Mouse (Mus musculus): Measurements from ENCODE around the gene Serpina1e. TPM values are rescaled to one million over a fixed set of nuclear protein-coding genes. Genes with fewer than 3 reads are reported as not detected.

The Serpina1e gene
- total and polyA plus RNA-seq, 2 experiments from 2014 or later = 0.34 to 8.4 TPM

DNA sequence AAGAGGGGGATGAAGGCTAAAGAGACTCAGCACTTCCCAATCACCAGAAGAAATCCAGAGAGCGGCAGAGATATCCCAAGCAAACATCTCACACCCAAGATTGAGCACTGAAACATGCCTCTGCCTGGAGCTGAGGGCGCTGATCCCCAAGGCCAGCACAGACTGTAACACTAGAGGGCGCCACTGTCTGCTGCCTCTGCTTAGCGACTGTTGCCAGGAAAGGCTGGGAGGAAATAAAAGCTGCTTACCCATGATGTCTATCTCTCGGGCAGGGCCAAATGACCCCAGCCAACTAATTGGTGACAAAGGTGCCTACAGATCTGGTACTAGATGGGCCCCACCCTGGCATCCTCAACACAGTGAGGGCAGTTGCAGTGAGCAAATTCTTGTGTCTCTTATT lies 19.1 kb upstream of the Serpina1e start:
- Histone ChIP-seq H3K27me3 (ENCODE audit: control insufficient read depth, insufficient read depth, low read length) (no peaks in the 10 kb centered on the region), H3K27ac (ENCODE audit: low read depth) (no peak overlapping the region), H3K9me3 (replicated peaks; ENCODE audit: control insufficient read depth, low read length) (no peaks in the 10 kb centered on the region), H3K36me3 (replicated peaks; ENCODE audit: control insufficient read depth, insufficient read depth, low read length) (no peaks in the 10 kb centered on the region), H3K4me2 (ENCODE audit: low read depth, low read length) (no peak overlapping the region), H3K4me1 (ENCODE audit: control insufficient read depth, insufficient read depth) (no peaks in the 10 kb centered on the region), H3K4me3 (ENCODE audit: low read depth, low read length) (no peak overlapping the region), H3K9ac (replicated peaks; ENCODE audit: low read depth, low read length) (no peak overlapping the region)
- no peak for TF ChIP-seq EP300 (IDR thresholded peaks at IDR 0.05; ENCODE audit: low read depth)
- peak; percentile 55 for TF ChIP-seq CTCF (IDR thresholded peaks at IDR 0.05; ENCODE audit: low read depth)
- no peak for DNase-seq (ENCODE audit: low spot score)
- no peak; the same call in 1 of the 2 replicates for ATAC-seq (ENCODE audit: insufficient read depth, low read depth)
- 36% methylated on average over 5 of the region's 5 CpGs for WGBS

DNA sequence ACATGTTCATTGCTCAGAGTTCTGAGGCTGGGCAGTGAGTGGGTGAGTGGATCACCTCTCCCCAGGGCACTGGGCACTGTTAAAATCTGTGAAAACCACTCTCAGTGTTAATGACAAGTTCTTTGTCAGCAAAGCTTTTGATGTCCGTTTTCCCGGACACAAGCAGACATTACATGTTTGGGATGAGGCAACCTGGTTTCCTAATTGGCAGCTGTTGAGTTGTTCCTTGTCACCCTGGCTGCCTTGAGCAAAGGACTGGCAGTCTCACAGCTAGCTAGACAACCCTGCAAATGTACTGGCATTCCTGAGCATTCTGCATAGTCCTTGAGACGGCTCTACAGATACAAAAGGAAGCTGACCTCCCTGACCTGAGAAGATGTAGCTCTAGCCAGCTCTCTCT lies 18.3 kb upstream of the Serpina1e start:
- DNase-seq (ENCODE audit: low spot score) (no peak), ATAC-seq (ENCODE audit: insufficient read depth, low read depth) (no peak)
- Histone ChIP-seq H3K27ac (ENCODE audit: low read depth) (no peak overlapping the region), H3K27me3 (ENCODE audit: control insufficient read depth, insufficient read depth, low read length) (no peaks in the 10 kb centered on the region), H3K4me1 (ENCODE audit: control insufficient read depth, insufficient read depth) (no peaks in the 10 kb centered on the region), H3K4me2 (ENCODE audit: low read depth, low read length) (no peak overlapping the region), H3K9ac (replicated peaks; ENCODE audit: low read depth, low read length) (no peak overlapping the region), H3K36me3 (replicated peaks; ENCODE audit: control insufficient read depth, insufficient read depth, low read length) (no peaks in the 10 kb centered on the region), H3K9me3 (replicated peaks; ENCODE audit: control insufficient read depth, low read length) (no peaks in the 10 kb centered on the region), H3K4me3 (ENCODE audit: low read depth, low read length) (no peak overlapping the region)
- TF ChIP-seq EP300 (IDR thresholded peaks at IDR 0.05; ENCODE audit: low read depth) (no peak), CTCF (IDR thresholded peaks at IDR 0.05; ENCODE audit: low read depth) (no peak)
- WGBS = 56% methylated on average over 3 of the region's 3 CpGs

DNA sequence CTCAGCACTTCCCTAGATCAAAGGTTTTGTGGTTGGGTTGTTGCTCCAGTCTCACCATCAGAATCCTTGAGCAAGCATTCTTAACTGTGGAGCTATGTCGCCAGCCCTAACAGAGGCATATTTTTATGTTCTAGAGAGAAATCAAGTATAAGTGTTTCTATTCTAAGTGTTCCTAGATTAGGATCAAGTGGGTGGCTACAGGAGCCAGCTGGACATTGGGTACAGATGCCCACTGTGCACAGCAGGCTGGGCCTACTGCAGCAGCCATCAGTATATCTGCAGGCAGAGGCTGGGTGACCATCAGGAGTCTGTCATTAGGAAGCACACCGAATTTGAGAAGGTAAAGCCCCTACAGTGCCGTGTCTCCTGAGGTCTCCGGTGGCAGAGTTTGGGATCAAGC lies 12.3 kb upstream of the Serpina1e start:
- Histone ChIP-seq H3K27ac (ENCODE audit: low read depth) (no peak overlapping the region), H3K4me1 (ENCODE audit: control insufficient read depth, insufficient read depth) (no peaks in the 10 kb centered on the region), H3K9ac (replicated peaks; ENCODE audit: low read depth, low read length) (no peak overlapping the region), H3K4me2 (ENCODE audit: low read depth, low read length) (no peak overlapping the region), H3K9me3 (replicated peaks; ENCODE audit: control insufficient read depth, low read length) (no peaks in the 10 kb centered on the region), H3K27me3 (ENCODE audit: control insufficient read depth, insufficient read depth, low read length) (no peaks in the 10 kb centered on the region), H3K4me3 (ENCODE audit: low read depth, low read length) (no peak overlapping the region), H3K36me3 (replicated peaks; ENCODE audit: control insufficient read depth, insufficient read depth, low read length) (no peaks in the 10 kb centered on the region)
- WGBS = 83% methylated on average over 4 of the region's 4 CpGs
- TF ChIP-seq EP300 (IDR thresholded peaks at IDR 0.05; ENCODE audit: low read depth) = no peak
- TF ChIP-seq CTCF (IDR thresholded peaks at IDR 0.05; ENCODE audit: low read depth) = no peak
- DNase-seq (ENCODE audit: low spot score) (no peak), ATAC-seq (ENCODE audit: insufficient read depth, low read depth) (no peak)

DNA sequence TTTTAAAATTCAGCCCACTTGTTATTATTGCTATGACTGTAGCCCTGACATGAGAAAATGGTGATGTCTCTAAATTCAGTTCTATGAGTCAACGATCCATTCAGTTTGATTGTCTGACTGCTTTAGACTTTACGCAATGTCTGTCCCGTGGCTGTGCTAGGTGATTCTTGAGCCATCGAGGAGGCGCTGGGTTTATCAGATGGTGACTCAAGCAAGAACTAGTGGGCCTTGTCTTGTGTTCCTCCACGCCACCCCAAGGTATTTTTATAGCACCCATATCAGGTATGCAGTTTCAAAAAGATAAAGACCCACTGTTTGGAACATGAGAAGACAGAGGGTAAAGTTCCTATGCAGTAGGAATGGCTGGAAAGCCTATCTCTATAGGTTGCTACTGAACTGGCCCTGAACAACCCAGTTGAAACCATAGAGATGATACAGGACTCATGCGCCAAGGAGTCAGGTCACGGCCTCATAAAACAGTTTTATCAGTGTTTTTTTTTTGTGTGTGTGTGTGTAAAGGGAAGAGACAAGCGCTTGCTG lies 10.9 kb upstream of the Serpina1e start:
- H3K9me3 ChIP-seq (replicated peaks; ENCODE audit: control insufficient read depth, low read length) = no peaks in the 10 kb centered on the region
- no peak for ATAC-seq (ENCODE audit: insufficient read depth, low read depth)
- H3K36me3 ChIP-seq (replicated peaks; ENCODE audit: control insufficient read depth, insufficient read depth, low read length) = no peaks in the 10 kb centered on the region
- 85% methylated on average over 9 of the region's 9 CpGs for WGBS
- no peaks in the 10 kb centered on the region for H3K27me3 ChIP-seq (ENCODE audit: control insufficient read depth, insufficient read depth, low read length)
- no peak overlapping the region for H3K4me2 ChIP-seq (ENCODE audit: low read depth, low read length)
- DNase-seq (ENCODE audit: low spot score) = no peak
- H3K9ac ChIP-seq (replicated peaks; ENCODE audit: low read depth, low read length) = no peak overlapping the region
- H3K27ac ChIP-seq (ENCODE audit: low read depth) = no peak overlapping the region
- no peak for TF ChIP-seq CTCF (IDR thresholded peaks at IDR 0.05; ENCODE audit: low read depth)
- no peak for TF ChIP-seq EP300 (IDR thresholded peaks at IDR 0.05; ENCODE audit: low read depth)
- H3K4me1 ChIP-seq (ENCODE audit: control insufficient read depth, insufficient read depth) = no peaks in the 10 kb centered on the region
- H3K4me3 ChIP-seq (ENCODE audit: low read depth, low read length) = no peak overlapping the region

GRCm38 (mm10) chr12:103966761-103967160 lies 8.0 kb upstream of the Serpina1e start:
- TF ChIP-seq CTCF (IDR thresholded peaks at IDR 0.05; ENCODE audit: low read depth) = no peak
- no peak for TF ChIP-seq EP300 (IDR thresholded peaks at IDR 0.05; ENCODE audit: low read depth)
- no peaks in the 10 kb centered on the region for H3K4me1 ChIP-seq (ENCODE audit: control insufficient read depth, insufficient read depth)
- WGBS = 53% methylated on average over 3 of the region's 3 CpGs
- H3K27me3 ChIP-seq (ENCODE audit: control insufficient read depth, insufficient read depth, low read length) = no peaks in the 10 kb centered on the region
- DNase-seq (ENCODE audit: low spot score) (no peak), ATAC-seq (ENCODE audit: insufficient read depth, low read depth) (no peak)
- H3K36me3 ChIP-seq (replicated peaks; ENCODE audit: control insufficient read depth, insufficient read depth, low read length) = no peaks in the 10 kb centered on the region
- H3K9ac ChIP-seq (replicated peaks; ENCODE audit: low read depth, low read length) = no peak overlapping the region
- H3K4me3 ChIP-seq (ENCODE audit: low read depth, low read length) = no peak overlapping the region
- H3K4me2 ChIP-seq (ENCODE audit: low read depth, low read length) = no peak overlapping the region
- H3K27ac ChIP-seq (ENCODE audit: low read depth) = no peak overlapping the region
- no peaks in the 10 kb centered on the region for H3K9me3 ChIP-seq (replicated peaks; ENCODE audit: control insufficient read depth, low read length)

DNA sequence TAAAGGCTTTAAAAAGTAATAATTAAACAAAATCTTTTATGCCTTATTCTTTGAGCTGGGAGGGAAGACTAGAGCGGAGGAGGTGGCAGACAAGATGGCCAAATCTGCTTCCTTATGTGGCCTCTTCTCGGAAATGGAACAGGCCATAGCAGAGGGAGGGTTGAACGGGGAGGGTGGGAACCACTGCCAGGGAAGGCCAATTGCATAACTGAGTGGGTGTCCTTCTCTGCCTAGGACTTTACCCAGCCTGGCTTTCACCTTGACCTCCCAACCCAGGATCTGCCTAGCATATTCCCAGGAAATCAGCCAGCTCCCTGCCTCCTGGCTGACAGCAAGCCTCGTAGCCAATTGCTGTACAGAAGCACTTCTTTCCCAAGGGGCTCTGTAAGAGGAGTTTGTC lies 4.5 kb upstream of the Serpina1e start:
- Histone ChIP-seq H3K4me3 (ENCODE audit: low read depth, low read length) (no peak overlapping the region), H3K36me3 (replicated peaks; ENCODE audit: control insufficient read depth, insufficient read depth, low read length) (no peaks in the 10 kb centered on the region), H3K27me3 (ENCODE audit: control insufficient read depth, insufficient read depth, low read length) (no peaks in the 10 kb centered on the region), H3K9me3 (replicated peaks; ENCODE audit: control insufficient read depth, low read length) (no peaks in the 10 kb centered on the region), H3K9ac (replicated peaks; ENCODE audit: low read depth, low read length) (no peak overlapping the region), H3K27ac (ENCODE audit: low read depth) (no peak overlapping the region), H3K4me1 (ENCODE audit: control insufficient read depth, insufficient read depth) (no peaks in the 10 kb centered on the region), H3K4me2 (ENCODE audit: low read depth, low read length) (no peak overlapping the region)
- ATAC-seq (ENCODE audit: insufficient read depth, low read depth) (no peak), DNase-seq (ENCODE audit: low spot score) (no peak)
- WGBS = 66% methylated on average over 4 of the region's 4 CpGs
- TF ChIP-seq CTCF (IDR thresholded peaks at IDR 0.05; ENCODE audit: low read depth) (no peak), EP300 (IDR thresholded peaks at IDR 0.05; ENCODE audit: low read depth) (no peak)

All from heart, postnatal 0 days (tissue).